Mouse (Mus musculus) splenic B cell, adult 2 months (primary cell): ENCODE measurements around the gene Tmem205.

Source experiments
- DNase-seq: peaks from one replicate; pipeline ENCODE4 v3.0.0-alpha.2; 2011; ENCODE audit warnings: low read depth, low spot score
- H3K27me3 ChIP-seq: 2 replicates; pipeline ENCODE4 v1.6.1; 2012; ENCODE audit warnings: mild to moderate bottlenecking, low read length, moderate library complexity, mixed read lengths; ENCODE audit not compliant: control insufficient read depth, poor library complexity, insufficient read depth, severe bottlenecking
- H3K36me3 ChIP-seq: 2 replicates; pipeline ENCODE4 v1.6.1; 2012; ENCODE audit warnings: mild to moderate bottlenecking, low read length, moderate library complexity, mixed read lengths; ENCODE audit not compliant: control insufficient read depth, poor library complexity, insufficient read depth, severe bottlenecking

Tmem205 gene

GRCm38 (mm10) chr9:21954635-21955034 is 27.3 kb upstream of the Tmem205 start:
- H3K27me3 ChIP-seq = no peaks in the 10 kb centered on the region
- no peaks in the 10 kb centered on the region for H3K36me3 ChIP-seq
- DNase-seq = no peak

- Histone ChIP-seq H3K27me3 (no peaks in the 10 kb centered on the region), H3K36me3 (no peaks in the 10 kb centered on the region)
- DNase-seq = no peak
Measured at GRCm38 (mm10) chr9:21953600-21953999, 26.2 kb upstream of the Tmem205 start.

GRCm38 (mm10) chr9:21951977-21952376 is 24.6 kb upstream of the Tmem205 start:
- peak; percentile 34 for DNase-seq
- H3K27me3 ChIP-seq = no peaks in the 10 kb centered on the region; the same call in 1 of the 2 replicates
- H3K36me3 ChIP-seq = no peaks in the 10 kb centered on the region

- no peaks in the 10 kb centered on the region; the same call in 1 of the 2 replicates for H3K27me3 ChIP-seq
- H3K36me3 ChIP-seq = no peaks in the 10 kb centered on the region
- DNase-seq = peak; percentile 77
Measured at GRCm38 (mm10) chr9:21950322-21950721, 23.0 kb upstream of the Tmem205 start.

- Histone ChIP-seq H3K36me3 (no peaks in the 10 kb centered on the region), H3K27me3 (no peaks in the 10 kb centered on the region; the same call in 1 of the 2 replicates)
- no peak for DNase-seq
Measured at GRCm38 (mm10) chr9:21948790-21949189, 21.4 kb upstream of the Tmem205 start.

- H3K36me3 ChIP-seq = no peaks in the 10 kb centered on the region
- no peaks in the 10 kb centered on the region; the same call in 1 of the 2 replicates for H3K27me3 ChIP-seq
- DNase-seq = no peak
Measured at GRCm38 (mm10) chr9:21948146-21948545, 20.8 kb upstream of the Tmem205 start.

- no peak for DNase-seq
- no peaks in the 10 kb centered on the region for H3K36me3 ChIP-seq
- H3K27me3 ChIP-seq = no peaks in the 10 kb centered on the region; the same call in 1 of the 2 replicates
Measured at GRCm38 (mm10) chr9:21947540-21948130, 20.3 kb upstream of the Tmem205 start.

GRCm38 (mm10) chr9:21944267-21944666 is 16.9 kb upstream of the Tmem205 start:
- DNase-seq = no peak
- H3K27me3 ChIP-seq = no peaks in the 10 kb centered on the region; the same call in 1 of the 2 replicates
- no peaks in the 10 kb centered on the region for H3K36me3 ChIP-seq

GRCm38 (mm10) chr9:21943638-21944037 is 16.3 kb upstream of the Tmem205 start:
- Histone ChIP-seq H3K36me3 (no peaks in the 10 kb centered on the region), H3K27me3 (no peaks in the 10 kb centered on the region; the same call in 1 of the 2 replicates)
- no peak for DNase-seq

GRCm38 (mm10) chr9:21943046-21943445 is 15.7 kb upstream of the Tmem205 start:
- DNase-seq = no peak
- Histone ChIP-seq H3K27me3 (no peaks in the 10 kb centered on the region; the same call in 1 of the 2 replicates), H3K36me3 (no peaks in the 10 kb centered on the region)

GRCm38 (mm10) chr9:21938234-21938855 is 11.0 kb upstream of the Tmem205 start:
- no peak for DNase-seq
- no peaks in the 10 kb centered on the region for H3K27me3 ChIP-seq
- H3K36me3 ChIP-seq = no peaks in the 10 kb centered on the region

GRCm38 (mm10) chr9:21937711-21938175 is 10.4 kb upstream of the Tmem205 start:
- Histone ChIP-seq H3K27me3 (no peaks in the 10 kb centered on the region), H3K36me3 (no peaks in the 10 kb centered on the region)
- DNase-seq = no peak

GRCm38 (mm10) chr9:21936692-21937570 is 9.6 kb upstream of the Tmem205 start, which contains the start of gene Plppr2:
Plppr2 (plus strand) TSS chr9:21937033.
- peak; percentile 87 for DNase-seq
- Histone ChIP-seq H3K27me3 (no peaks in the 10 kb centered on the region), H3K36me3 (no peaks in the 10 kb centered on the region)

- Histone ChIP-seq H3K36me3 (no peaks in the 10 kb centered on the region), H3K27me3 (no peaks in the 10 kb centered on the region)
- no peak for DNase-seq
Measured at GRCm38 (mm10) chr9:21935466-21936131, 8.2 kb upstream of the Tmem205 start.
